Mouse (Mus musculus): ENCODE results near the gene Stk24.

Gene Stk24

GRCm38 (mm10) chr14:121314934-121315333 is 64.9 kb downstream of the Stk24 start:
- DNase-seq (ENCODE audit: low spot score in 2 of 2), result no peak

- DNase-seq (ENCODE audit: low spot score in 2 of 2), result no peak
These were observed 66.5 kb downstream of the Stk24 start for GRCm38 (mm10) chr14:121313283-121313682.

DNA sequence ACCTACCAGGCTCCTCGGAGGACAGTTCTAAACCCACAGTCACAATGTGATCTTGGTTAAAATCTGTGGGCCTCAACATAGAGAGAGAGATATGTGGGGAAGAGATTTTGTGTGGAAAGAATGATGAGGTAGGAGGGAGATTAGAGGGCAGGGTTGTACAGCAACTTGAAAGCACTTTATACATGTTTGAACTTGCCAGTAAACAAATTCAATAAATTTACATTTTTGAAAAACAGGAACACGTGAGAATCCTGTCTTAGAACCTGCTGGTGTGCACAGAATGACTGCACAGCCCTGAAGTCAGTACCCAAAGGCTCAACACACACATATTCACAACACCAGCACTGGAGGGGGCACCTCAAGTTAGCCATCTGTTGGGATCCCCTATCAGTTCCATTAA is 68.7 kb downstream of the Stk24 start:
- DNase-seq (ENCODE audit: low spot score in 2 of 2), result no peak

DNA sequence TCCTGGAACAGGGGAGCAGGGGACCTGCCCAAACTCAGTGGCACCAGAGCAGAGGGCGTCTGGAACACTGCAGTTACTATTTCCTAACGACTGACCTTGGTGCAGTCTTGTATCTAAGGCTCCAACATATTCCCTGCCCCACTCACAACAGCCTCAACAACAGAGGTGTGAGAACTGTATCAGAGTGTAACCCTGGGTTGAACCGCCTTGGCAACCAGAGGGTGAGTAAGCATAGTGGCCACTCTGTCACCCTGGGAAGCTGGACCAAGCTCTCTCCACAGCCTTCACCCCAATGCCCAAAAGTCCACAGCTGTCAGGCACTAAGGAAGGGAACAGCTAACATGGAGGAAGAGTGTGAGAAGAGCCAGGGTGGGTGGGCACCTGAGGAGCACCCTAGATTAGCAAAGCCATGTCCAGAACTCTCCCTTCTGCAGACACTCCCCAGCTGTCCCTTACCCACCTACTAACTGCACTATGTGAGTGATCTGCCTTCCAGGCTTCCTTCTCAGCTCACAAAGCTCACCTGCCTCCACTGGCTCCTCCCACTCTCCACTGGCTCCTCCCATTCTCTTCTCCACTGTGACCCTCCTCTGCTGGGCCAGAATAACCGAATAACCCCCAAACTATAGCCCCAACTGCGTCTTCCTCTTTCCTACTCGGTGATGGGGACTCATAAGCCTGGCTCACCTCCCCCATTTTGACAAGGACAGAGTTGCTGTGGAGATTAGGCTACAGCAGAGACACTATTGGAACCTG is 69.3 kb downstream of the Stk24 start:
- DNase-seq (ENCODE audit: low spot score in 2 of 2), result no peak

GRCm38 (mm10) chr14:121309909-121310308 is 69.9 kb downstream of the Stk24 start:
- no peak for DNase-seq (ENCODE audit: low spot score in 2 of 2)

GRCm38 (mm10) chr14:121305316-121306064 is 74.3 kb downstream of the Stk24 start:
- DNase-seq (ENCODE audit: low spot score in 2 of 2), result no peak

- no peak for DNase-seq (ENCODE audit: low spot score in 2 of 2)
These were observed 75.3 kb downstream of the Stk24 start for GRCm38 (mm10) chr14:121304523-121304922.

- DNase-seq (ENCODE audit: low spot score in 2 of 2), result no peak
These were observed 80.7 kb downstream of the Stk24 start for GRCm38 (mm10) chr14:121299093-121299492.

- no peak for DNase-seq (ENCODE audit: low spot score in 2 of 2)
These were observed 81.3 kb downstream of the Stk24 start for GRCm38 (mm10) chr14:121298537-121298936.

- DNase-seq (ENCODE audit: low spot score in 2 of 2), result no peak
These were observed 82.7 kb downstream of the Stk24 start for GRCm38 (mm10) chr14:121297103-121297502.

GRCm38 (mm10) chr14:121294484-121294883 is 85.3 kb downstream of the Stk24 start:
- no peak for DNase-seq (ENCODE audit: low spot score in 2 of 2)

DNA sequence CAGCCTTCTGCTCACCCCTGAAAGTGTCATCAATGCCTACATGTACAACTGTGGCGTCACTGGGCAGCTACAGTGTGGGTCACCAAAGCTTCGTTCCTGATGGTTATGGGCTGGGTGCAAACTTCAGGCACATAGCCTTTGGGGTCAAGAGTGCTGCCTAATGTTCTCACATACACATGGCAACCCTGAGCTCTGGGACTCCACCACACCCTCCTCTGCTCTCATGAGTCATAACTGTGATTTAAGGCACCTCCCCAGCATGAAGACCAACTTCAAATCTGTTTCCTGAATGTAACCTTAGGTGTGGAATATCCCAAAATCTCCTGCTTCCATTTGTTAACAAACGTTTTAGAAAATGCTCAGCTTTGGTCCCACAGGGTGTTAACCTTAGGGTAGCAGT is 87.4 kb downstream of the Stk24 start:
- no peak for DNase-seq (ENCODE audit: low spot score in 2 of 2)

DNA sequence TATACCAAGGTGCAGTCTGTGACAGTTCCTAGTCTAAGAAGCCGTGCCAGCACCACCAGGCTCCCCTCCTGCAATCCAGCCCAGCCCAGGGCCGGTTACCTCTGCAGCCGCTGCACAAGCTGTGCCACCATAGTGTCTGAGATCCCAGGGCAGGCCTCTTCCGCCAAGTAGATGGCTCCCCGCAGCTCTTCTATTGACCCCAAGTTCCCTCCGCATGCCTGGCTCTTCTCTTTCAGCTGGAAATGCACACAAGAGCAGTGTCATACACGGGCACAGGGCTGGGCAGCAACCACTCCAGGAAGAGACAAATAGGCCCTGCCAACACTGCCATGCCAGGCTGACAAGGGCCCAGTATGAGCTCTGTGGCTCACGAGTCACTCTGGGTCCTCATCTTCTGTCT is 87.9 kb downstream of the Stk24 start:
- DNase-seq (ENCODE audit: low spot score in 2 of 2), result no peak

GRCm38 (mm10) chr14:121285379-121286120 is 94.3 kb downstream of the Stk24 start:
- DNase-seq (ENCODE audit: low spot score in 2 of 2), result no peak

DNA sequence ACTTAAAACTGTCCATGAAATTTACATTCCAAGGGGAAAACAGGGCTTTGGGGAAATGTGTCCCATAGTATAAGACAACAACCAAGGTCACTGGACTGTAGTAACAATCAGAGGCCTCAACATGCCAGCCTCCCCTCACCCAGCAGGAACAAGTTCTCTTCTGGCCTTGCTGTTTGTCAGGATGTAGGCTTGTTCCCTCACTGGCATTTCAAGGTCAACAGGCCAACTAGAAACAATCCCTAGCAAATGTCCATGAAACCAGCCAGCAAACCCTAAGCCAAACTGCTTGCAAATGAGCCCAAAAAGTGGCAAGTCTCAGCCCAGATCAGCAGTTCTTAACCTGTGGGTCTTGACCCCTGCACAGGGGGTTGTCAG is 98.5 kb downstream of the Stk24 start:
- no peak for DNase-seq (ENCODE audit: low spot score in 2 of 2)

- no peak for DNase-seq (ENCODE audit: low spot score in 2 of 2)
These were observed 99.0 kb downstream of the Stk24 start for GRCm38 (mm10) chr14:121280601-121281335.

GRCm38 (mm10) chr14:121279106-121279505 is 100.7 kb downstream of the Stk24 start:
- DNase-seq (ENCODE audit: low spot score in 2 of 2), result peak in 1 of 2 experiments; percentile 79

DNA sequence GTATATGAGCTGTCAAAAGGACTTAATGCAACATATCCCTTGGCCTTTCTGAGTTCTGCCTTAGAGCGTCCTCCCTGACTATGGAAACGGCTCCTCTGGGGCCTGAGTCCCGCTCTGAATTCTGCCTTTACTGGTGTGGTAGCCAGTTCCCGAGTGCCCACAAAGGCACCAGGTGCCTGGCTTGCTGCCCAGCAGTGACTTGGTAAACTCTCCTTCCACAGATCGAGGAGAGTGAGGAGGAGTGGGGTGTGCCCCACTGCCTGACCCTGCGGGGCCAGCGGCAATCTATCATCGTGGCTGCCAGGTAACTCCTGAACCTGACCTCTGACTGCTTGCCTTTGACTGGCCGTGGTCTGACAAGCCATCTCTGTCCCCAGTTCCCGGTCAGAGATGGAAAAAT is 103.8 kb downstream of the Stk24 start:
- no peak for DNase-seq (ENCODE audit: low spot score in 2 of 2)

DNA sequence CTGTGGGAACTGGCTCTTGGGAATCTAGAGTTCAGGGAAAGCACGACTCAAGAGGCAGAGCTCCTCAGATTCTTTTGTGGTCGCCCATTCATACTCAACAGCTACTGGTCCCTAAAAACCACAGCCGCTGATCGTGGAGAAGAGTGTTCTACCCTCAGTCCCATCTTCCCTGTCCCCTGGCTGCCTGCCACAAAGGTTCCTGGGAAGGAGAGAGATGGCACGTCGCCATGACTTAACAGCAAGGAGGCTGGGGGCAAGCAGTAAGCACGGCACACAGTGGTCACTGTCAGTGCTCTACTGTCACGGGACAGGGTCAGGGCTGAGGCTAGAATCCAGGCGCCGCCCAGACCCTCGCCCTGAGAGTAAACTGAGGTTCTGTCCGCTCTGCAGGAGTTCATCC is 104.8 kb downstream of the Stk24 start:
- DNase-seq (ENCODE audit: low spot score in 2 of 2), result no peak

- DNase-seq (ENCODE audit: low spot score in 2 of 2), result no peak
These were observed 109.3 kb downstream of the Stk24 start for GRCm38 (mm10) chr14:121270490-121270889.

GRCm38 (mm10) chr14:121267801-121268200 is 112.0 kb downstream of the Stk24 start:
- DNase-seq (ENCODE audit: low spot score in 2 of 2), result no peak

- DNase-seq (ENCODE audit: low spot score in 2 of 2), result no peak
These were observed 115.4 kb downstream of the Stk24 start for GRCm38 (mm10) chr14:121264453-121264852.
